Mouse (Mus musculus) G1E (cell line): ENCODE results near the gene Spag9.

ENCODE experiments used
- CTCF ChIP-seq: IDR thresholded peaks from 2 replicates; pipeline ENCODE4 v1.5.1; 2012; ENCODE audit warnings: low read depth, low read length, inconsistent platforms, mixed read lengths
- GATA1 ChIP-seq: IDR thresholded peaks from 2 replicates; pipeline ENCODE4 v1.6.1; 2012; ENCODE audit warnings: borderline replicate concordance, low read length, inconsistent platforms, mixed read lengths

DNA sequence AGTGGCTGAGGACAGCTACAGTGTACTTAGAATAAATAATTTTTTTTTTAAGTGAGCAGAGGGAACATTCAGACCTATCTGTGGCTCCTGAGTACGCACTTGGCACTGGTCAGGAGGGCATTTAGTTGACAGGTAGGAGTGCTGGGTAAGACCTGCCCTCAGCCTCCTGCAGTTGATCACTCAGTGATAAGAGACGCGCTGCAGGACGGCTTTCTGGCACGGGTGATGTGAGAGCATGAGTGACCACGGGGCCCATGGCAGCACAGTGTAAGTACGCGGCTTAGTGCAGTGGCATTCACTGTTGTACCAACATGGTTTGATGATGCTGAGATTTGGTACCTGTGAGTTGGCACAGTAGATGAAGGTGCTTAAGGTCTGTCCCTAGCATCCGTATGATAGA lies 130.8 kb downstream of the Spag9 start:
- no peak for TF ChIP-seq CTCF
- no peak for TF ChIP-seq GATA1
